Mouse (Mus musculus): Measurements from ENCODE around the gene Arih2.

DNA sequence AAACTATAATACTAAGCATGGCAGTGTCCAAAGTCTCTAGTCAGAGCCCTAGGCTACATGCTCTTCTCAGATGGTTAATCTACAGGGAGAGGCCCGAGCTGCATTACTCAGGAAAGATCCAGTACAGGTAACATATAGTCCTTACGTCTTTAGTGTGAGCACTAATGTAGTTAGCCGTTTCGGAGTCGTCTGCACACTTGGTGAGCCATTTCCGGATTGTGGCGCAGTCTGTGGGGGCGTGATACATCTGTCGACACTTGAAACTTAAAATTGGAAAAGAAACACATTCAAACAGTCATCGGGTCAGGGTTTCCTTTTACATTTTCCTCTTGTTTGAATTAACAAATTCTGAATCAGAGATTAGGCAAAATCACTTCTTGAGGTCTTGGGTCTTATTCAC lies 37.7 kb downstream of the Arih2 start:
- TF ChIP-seq POLR2A (IDR thresholded peaks at IDR 0.05; ENCODE audit: borderline replicate concordance, insufficient read depth, low read length): no peak
- no peak for TF ChIP-seq CTCF (IDR thresholded peaks at IDR 0.05; ENCODE audit: borderline replicate concordance, insufficient read depth, low read depth, low read length)

Measured in cerebellum, adult 2 months (tissue).